Mouse (Mus musculus): ENCODE data around the gene Gm29735.
"Not testable (repeated sequence)": the region's sequence is repeated elsewhere in the genome, so short reads cannot be mapped to it uniquely, and the experiment has no call there.

The Gm29735 gene

DNA sequence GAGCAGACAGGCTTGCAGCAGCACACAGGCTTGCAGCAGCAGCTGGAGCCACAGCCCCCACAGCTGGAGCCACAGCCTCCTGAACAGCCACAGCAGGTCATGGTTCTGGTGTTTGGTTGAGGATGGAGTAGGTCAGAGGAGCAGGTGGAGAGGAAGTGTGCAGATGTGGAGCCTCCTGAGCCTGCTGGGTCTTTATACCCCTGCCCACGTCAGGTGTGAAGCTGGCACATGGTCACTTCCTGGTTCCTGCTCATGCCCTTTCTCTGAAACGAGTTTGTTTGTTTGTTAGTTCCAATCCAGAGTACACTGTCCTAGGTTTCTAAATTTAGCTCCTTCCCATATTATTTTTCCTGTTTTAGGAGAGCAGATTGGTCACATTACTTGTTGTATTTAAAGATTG, at the start of gene Gm29735:
Gene Gm29735, minus strand, starts transcription at position 101 of the 400 bp plus-strand sequence.
- DNase-seq (ENCODE audit: low spot score in 2 of 2) = not testable (repeated sequence)

DNA sequence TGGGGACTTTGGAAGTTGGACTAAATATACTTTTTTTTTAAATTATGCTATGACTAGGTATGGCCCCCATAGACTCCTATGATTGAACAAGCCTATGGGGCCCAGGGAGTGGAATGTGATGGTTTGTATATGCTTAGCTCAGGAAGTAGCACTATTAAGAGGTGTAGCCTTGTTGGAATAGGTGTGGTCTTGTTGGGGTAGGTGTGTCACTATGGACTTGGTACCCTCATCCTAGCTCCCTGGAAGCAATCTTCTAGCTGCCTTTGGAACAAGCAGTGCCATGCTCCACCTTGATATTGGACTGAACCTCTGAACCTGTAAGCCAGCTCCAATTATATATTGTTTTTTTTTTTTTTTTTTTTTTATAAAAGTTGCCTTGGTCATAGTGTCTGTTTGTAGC, 48.6 kb upstream of the Gm29735 start:
- DNase-seq (ENCODE audit: low spot score in 2 of 2) = no peak

DNA sequence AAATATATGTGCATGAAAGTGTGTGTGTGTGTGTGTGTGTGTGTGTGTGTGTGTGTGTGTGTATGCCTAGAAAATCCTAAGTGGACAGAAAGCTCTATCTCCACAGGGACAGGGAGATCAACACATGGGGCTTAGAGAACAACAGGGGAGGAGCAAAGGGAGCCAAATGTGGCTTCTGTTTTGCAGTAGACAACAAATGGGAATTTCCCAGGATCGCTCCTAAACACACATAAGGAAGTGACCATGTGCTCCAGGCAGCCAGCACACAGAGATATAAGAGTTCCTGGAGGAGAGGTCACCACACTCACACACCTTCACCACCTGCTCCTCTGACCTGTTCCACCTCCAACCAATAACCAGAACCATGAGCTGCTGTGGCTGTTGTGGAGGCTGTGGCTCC, 44.2 kb upstream of the Gm29735 start, which contains the start of gene Krtap5-3:
Gene Krtap5-3, plus strand, starts transcription at position 301 of the 400 bp plus-strand sequence.
- DNase-seq (ENCODE audit: low spot score in 2 of 2) = no peak

DNA sequence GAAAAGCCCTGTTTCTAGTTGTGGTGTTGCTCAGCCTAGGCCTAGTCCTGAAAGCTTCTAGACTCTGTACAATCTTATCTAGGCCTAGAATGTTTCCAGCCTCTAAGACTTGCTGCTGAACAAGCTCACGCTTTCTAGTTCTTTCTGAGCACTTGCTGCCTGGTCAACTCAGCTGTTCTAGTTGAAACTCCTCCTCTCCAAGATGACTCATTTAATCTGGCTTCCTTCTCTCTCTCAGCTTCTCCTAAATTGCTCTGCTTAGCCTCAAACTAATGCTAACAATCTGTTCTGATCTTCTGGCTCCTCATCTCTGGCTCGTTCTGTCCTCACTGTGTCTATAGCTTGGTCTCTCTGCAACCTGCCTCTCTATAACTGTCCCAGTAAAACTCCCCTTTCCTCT, 41.8 kb upstream of the Gm29735 start:
- no peak for DNase-seq (ENCODE audit: low spot score in 2 of 2)

DNA sequence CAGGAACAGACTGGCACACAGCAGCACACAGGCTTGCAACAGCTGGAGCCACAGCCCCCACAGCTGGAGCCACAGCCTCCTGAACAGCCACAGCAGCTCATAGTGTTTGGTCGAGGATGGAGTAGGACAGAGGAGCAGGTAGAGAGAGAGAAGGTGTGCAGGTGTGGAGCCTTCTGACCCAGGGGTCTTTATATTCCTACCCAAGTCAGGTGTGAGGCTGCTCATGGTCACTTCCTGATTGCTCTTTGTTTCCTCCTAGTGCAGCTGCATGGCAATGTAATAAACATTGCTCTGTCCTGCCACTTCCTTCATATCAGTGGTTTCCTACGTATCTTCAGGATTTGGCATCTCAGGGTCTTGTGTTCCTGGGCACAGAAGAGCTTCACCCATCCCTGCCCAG, 33.4 kb upstream of the Gm29735 start, which contains the start of gene Gm10153:
Gene Gm10153, minus strand, starts transcription at position 101 of the 400 bp plus-strand sequence.
- no peak for DNase-seq (ENCODE audit: low spot score in 2 of 2)

DNA sequence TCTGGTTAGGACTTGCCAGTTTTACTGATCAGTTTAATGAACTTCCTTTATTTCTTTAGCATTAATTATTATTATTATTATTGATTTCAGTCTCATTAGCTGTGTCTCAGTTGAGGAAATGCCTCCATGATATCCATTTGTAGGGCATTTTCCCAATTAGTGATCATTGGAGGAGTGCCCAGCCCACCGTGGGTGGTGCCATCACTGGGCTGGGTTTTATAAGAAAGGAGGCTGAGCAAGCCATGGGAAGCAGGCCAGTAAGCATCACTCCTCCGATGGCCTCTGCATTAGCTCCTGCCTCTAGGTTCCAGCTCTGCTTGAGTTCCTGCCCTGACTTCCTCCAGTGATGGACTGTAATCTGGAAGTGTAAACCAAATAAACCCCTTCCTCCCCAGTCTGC, 31.2 kb upstream of the Gm29735 start:
- no peak for DNase-seq (ENCODE audit: low spot score in 2 of 2)

DNA sequence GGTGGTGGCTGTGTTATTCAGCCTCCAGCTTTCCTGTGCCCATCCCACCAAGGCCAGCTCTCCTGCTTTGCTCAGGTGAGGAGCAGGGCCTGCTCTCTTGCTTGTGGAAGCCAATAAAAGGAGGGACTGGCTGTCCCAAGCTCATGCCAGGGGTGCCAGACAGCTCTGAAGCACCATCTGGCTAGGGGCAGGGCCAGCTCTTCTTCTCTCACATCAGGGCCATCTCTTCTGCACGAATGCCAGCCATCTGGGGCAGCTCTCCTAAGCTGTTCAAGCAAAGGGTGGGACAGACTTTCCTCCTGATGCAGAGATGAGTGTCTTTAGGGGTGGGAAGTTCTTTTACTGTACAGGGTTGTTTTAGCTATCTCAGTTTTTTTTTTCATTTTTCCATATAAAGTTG, 24.1 kb upstream of the Gm29735 start:
- no peak for DNase-seq (ENCODE audit: low spot score in 2 of 2)

DNA sequence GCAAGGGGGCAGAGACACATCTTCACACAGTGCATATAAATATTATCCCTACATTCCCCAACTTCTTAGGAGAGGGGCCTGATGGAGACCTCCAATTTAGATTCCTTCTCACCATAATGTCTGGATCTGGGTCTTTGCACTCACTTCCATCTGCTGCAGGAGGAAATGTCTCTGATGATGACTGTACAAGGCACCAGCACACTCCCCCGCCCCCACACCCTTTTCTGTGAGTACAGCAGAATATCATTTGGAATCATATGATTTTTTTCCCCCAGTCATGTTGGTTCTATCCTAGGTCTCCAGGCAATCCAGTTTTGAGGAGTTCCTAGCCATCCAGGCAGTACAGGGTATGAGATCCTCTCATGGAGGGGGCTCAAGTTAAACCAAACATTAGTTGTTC, 21.8 kb upstream of the Gm29735 start:
- DNase-seq (ENCODE audit: low spot score in 2 of 2) = peak in 1 of 2 experiments; percentile 6

DNA sequence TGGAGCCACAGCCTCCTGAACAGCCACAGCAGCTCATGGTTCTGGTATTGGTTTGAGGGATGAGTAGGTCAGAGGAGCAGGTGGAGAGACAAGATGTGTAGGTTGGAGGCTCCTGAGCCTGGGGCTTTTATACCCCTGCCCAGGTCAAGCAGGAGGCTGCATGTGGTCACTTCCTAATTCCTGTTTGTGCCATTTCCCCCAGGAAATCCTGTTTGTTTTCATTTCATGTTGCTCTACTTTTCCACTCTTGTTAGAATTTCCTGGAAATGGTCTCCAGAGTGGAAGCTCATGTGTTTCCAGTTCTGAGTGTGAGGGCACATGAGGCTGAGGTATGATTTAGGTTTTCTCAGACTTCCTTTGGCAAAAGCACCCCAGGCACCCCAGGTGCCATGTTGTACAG, 19.0 kb upstream of the Gm29735 start, which contains the start of gene Krtap5-2:
Gene Krtap5-2, minus strand, starts transcription at position 101 of the 400 bp plus-strand sequence.
- DNase-seq (ENCODE audit: low spot score in 2 of 2) = not testable (repeated sequence)

DNA sequence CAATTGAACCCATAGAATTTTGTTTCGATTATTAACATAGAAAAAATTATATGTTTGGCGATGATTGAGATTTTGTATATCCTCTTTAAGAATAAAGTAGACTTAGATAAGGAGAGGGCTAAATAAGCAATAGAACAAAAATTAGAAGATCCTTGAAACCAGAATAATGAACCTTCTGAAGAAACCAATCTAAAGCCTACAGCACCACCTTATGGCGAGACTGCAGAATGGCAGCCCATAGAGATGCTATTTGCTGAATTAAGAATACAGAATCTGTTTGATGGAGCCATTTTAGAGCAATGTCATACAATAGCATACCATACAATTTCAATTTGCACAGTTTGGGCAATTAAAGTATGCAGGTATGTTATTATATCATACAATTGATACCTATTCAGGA, 12.9 kb upstream of the Gm29735 start:
- no peak for DNase-seq (ENCODE audit: low spot score in 2 of 2)

DNA sequence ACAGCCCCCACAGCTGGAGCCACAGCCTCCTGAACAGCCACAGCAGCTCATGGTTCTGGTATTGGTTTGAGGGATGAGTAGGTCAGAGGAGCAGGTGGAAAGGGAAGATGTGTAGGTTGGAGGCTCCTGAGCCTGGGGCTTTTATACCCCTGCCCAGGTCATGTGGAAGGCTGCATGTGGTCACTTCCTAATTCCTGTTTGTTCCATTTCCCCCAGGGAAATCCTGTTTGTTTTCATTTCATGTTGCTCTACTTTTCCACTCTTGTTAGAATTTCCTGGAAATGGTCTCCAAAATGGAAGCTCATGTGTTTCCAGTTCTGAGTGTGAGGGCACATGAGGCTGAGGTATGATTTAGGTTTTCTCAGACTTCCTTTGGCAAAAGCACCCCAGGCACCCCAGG, 8.7 kb upstream of the Gm29735 start, which contains the start of gene Gm4553:
Gene Gm4553, minus strand, starts transcription at position 101 of the 400 bp plus-strand sequence.
- not testable (repeated sequence) for DNase-seq (ENCODE audit: low spot score in 2 of 2)

DNA sequence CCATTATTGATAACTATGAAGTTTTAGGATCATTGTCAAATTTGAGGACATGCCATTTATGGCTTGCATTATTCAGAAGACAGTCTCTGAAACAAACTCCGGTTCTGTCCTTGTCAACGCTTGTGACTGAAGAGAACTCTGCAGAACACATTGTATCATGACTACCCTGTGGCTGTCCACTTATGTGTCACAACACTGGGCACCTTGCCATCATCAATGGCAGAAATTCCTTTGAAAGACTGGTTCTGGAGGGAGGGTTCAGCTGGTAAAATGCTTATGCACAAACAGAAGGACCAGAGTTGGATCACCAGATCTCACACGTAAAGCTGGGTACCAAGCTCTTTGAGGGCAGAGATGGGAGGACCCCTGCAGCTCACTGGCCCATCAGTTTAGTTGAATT, 2.5 kb upstream of the Gm29735 start:
- DNase-seq (ENCODE audit: low spot score in 2 of 2) = no peak

DNA sequence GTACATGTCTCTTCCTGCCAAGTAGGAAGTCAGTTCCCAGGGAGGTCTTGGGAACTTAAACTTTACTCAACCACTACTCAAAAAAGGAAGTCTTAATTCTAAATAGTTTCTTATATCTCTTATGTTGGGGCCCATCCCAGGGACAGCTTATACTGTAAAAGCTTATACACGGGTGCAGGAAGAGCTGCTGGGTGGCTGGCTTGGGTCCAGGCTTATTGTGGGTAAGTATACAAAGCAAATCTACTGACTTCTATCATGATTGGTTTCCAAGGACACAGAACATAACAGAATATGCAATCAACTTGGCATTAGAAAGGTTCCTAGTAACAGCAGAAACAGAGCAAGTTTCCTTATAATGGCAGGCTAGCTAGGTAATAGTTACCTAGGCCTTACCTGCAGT, 1.6 kb downstream of the Gm29735 start:
- no peak for DNase-seq (ENCODE audit: low spot score in 2 of 2)

DNA sequence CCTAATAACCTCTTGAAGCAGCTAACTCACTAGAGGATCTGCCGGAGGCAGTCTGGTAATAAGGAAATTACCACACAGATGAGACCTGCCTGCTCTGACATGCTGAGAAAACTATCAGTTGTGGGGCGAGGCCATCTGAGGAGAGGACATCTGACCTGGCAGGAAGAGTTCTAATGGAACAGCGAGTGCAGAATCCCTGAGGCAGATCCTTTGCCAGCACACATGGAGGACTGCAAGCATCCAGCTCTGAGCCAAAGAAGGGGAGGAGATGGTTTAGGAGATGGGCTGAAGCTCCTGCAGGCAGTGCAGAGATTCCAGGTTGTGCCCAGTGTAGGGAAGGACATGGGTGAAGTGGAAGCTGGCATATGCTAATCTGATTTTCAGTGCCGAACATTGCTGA, 4.7 kb downstream of the Gm29735 start:
- no peak for DNase-seq (ENCODE audit: low spot score in 2 of 2)

DNA sequence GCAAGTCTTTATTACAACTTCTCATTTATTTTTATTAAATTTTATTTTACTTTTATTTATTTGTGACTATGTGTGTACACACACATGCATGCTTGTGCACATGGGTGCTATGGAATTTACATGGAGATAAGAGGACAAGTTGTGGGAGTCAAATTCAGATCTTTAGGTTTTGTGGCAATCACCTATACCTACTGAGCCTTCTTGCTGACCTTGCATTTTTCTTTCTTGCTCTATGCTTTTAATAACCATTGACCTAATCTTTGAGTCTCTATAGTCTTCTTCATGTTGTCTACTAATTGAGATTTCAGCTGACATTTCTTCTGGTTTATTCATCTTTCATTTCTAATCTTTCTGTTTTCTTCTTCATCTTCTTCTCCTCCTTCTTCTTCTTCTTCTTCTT, 8.3 kb downstream of the Gm29735 start:
- no peak for DNase-seq (ENCODE audit: low spot score in 2 of 2)

DNA sequence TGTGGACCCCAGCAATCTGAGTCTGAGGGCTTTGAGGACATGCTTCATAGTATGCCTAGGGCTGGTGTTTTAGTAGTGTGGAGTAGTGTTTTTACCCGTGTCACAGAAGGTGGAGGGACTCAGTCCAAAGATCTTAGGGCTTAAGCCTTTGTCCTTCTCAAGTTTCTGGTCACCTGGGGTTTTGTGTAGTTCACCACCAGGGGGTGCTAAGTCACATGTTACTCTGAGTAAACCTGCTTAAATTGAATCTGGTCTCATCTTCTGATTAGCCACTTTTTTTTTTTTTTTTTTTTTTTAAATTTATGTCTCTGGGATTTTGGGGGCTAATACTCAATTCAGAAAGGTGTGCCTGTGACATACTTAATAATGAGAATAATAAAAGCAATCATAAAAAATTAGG, 10.9 kb downstream of the Gm29735 start:
- peak; percentile 33 to 47 for DNase-seq (ENCODE audit: low spot score in 2 of 2)

DNA sequence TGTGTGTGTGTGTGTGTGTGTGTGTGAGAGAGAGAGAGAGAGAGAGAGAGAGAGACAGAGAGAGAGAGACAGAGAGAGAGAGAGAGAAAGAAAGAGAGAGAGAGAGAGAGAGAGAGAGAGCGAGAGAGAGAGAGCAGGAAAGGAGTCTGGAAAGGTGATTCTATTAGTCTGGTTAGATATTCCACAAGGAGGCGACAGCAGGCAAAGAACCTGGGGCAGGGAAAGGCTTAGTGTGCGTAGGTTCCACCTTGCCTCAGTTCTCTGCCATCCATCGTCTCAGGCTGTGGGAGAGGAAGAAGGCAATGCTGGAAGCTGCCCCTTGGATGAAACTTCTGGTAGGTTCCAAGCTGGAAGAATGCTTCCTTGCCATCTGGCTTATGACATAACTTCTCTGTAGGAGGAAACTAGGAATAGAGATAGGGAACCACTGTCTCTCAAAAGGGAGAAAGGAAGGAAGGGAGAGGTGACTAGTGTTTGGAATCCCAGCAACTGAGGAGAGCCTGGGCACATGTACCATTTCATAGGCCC, 11.4 kb downstream of the Gm29735 start:
- DNase-seq (ENCODE audit: low spot score in 2 of 2) = peak; percentile 20 to 28

DNA sequence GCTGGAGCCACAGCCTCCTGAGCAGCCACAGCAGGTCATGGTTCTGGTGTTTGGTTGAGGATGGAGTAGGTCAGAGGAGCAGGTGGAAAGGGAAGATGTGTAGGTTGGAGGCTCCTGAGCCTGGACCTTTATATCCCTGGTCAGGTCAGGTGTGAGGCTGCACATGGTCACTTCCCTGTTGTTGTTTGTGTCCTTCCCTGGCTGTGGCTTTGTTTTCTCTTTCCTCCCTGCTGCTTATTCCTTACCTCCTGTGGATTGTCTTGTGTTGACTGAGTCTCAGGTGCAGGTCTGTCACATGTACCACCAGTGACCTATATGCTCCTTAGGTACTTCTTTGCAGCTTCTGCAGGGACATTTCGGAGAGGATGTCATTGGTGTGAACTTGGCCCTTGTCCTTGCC, 12.4 kb downstream of the Gm29735 start, which contains the start of gene Gm45337:
Gene Gm45337, minus strand, starts transcription at position 101 of the 400 bp plus-strand sequence.
- no peak for DNase-seq (ENCODE audit: low spot score in 2 of 2)

DNA sequence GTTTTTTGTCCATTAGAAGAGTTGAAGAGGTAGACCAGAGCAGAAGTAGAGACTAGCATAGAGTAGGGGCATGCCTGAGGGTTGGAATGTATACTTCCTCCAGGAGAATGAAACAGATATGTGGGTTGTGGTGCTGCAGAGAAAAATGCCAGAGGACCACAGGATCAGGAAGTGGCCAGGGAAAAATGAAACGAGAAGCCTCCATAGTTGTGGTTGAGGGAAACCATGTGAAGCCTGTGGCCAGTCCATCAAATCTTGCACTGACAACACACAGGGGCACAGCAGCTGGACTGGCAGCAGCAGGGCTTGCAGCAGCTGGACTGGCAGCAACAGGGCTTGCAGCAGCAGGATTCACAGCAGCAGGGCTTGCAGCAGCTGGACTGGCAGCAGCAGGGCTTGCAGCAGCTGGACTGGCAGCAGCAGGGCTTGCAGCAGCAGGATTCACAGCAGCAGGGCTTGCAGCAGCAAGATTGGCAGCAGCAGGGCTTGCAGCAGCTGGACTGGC, 13.4 kb downstream of the Gm29735 start:
- DNase-seq (ENCODE audit: low spot score in 2 of 2) = not testable (repeated sequence)

DNA sequence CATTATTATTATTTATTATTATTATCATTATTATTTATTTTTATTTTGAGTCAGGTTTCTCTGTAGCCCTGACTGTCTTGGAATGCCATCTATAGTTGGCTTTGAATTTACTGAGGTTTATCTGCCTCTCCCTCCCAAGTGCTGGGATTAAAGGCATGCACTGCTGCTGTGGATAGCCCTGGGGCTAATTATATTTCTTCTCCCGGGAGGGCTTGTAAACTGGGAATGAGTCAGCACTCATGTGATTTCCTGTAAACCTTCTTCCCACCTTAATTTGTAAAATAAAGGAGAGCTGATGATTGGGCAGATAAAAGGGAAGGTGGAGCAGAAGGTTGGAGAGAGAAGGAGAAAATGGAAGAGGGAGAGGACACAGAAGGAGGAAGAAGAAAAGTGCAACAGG, 16.2 kb downstream of the Gm29735 start:
- DNase-seq (ENCODE audit: low spot score in 2 of 2) = no peak

DNA sequence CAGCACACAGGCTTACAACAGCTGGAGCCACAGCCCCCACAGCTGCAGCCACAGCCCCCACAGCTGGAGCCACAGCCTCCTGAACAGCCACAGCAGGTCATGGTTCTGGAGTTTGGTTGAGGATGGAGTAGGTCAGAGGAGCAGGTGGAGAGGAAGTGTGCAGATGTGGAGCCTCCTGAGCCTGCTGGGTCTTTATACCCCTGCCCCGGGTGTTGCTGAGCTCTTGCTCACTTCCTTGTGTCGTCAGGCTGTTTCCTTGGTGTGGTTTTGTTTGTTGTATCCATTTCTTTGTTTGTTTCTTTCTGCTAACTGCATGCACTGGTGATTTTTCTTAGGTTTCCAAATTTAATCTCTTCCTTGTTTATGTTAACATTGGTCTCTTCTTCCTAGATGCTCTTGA, 21.0 kb downstream of the Gm29735 start, which contains the start of gene Gm39115:
Gene Gm39115, minus strand, starts transcription at position 101 of the 400 bp plus-strand sequence.
- not testable (repeated sequence) for DNase-seq (ENCODE audit: low spot score in 2 of 2)

DNA sequence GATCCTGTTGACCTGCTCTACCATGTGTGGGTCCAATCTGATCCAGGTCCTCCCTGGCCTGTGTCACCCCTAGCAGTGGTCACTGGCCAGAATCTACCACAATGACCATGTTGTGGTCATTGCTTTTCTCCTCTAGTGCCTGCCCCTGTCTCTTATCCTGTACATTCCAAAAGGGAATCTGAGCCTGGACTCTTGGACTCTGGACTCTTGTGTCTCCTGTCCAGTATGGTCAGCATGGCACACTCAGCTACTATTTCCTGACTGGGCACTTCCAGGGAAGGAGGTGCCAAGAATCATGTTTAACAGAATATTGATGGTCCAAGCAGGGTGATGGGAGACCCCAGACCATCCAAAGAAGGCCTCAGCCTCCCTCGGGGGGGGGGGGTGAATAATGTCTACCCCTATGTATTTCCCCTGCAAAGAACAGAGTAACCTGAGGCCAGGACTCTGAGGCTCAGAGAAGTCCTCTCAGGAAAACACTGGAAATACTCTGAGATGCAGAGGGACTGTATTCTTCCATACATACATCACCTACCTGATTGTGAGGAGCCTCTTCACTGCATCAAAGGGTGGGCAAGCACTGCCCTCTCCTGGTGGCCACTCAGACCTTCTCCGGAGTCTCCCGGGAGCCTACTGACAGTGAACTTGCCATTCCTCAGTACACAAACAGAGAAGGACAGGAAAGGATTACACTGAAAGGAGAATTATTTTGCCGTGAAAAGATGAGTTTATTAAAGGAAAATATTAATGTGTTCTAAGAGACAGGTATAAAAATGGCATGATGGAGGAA, 22.5 kb downstream of the Gm29735 start:
- DNase-seq (ENCODE audit: low spot score in 2 of 2) = peak in 1 of 2 experiments; percentile 37

DNA sequence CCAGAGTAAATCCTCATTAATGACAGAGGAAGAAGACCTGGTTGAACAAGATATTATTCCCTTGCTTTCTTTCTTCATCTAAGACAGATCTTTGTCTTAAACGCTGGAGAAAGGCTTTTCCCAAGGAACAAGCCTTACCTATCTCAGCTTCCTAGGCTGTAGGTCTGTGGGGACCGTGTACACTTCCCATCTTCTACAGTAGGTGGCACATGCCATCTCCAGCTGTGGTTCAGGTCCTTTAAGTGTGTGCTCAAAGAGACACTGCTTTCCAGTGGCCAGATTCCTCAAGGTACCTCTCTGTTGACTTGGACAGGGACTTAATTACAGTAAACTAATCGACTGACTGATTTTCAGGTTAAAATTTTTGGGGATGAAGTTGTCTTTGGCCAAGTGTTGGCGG, 28.1 kb downstream of the Gm29735 start:
- DNase-seq (ENCODE audit: low spot score in 2 of 2) = no peak

Data from right cerebral cortex, adult 2 months (tissue).